In the genomic region with DNA sequence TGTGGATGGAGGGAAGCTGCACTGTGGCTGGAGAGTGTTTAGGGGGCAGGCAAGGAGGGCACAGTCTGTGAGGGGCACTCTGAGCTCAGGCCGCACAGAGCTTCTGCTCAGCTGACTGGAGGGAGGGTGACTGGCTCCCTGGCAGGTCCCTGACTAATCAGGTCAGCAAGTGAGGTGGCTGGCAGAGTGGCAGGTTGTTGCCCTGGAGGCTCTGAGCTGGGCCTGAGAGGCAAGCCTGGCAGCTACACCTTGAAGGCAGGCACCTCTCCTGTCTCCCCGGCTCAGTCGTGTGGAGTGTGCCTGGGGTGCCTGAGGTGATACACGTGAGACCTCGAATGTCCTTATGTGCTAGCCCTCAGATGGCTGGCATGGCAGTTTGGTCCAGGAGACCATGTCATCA, we compare ENCODE assay signal across 21 mouse cellular contexts. TPM values are rescaled to one million over a fixed set of nuclear protein-coding genes. Genes with fewer than 3 reads are reported as not detected.
DNase-seq lines count a peak whose midpoint lies in the region; ATAC-seq and TF ChIP-seq lines count a peak whose summit lies in the region.
"Had no signal": no experiment of that assay in that cellular context is flagged by ENCODE, and none has a peak within 500 bp of the region (broad histone marks: within the 10 kb centered on the region; RNA-seq: fewer than 3 reads in every experiment).

No protein-coding gene starts in this region.

- WGBS in heart, adult 2 months = 59% methylated on average over 5 of the region's 5 CpGs
- whole genome bisulfite sequencing in heart, postnatal 0 days = 82% methylated on average over 5 of the region's 5 CpGs

- H3K27me3 ChIP-seq in heart, adult 2 months (ENCODE audit: control insufficient read depth, insufficient read depth, low read length) = no peaks in the 10 kb centered on the region
- no peaks in the 10 kb centered on the region for H3K27me3 ChIP-seq in heart, postnatal 0 days (ENCODE audit: control insufficient read depth, insufficient read depth, low read length)
- H3K27me3 ChIP-seq: embryonic facial prominence, embryonic 15.5 days; lung, embryonic 15.5 days had no signal

- intact Hi-C loops in heart, postnatal 14 days (cut with DNase I) = no loop called here
- intact Hi-C loops in heart, adult 2 months (cut with DNase I) = loop anchor here (1.0 kb wide), 1 partner anchor 25 kb away; no protein-coding TSS in a partner anchor

- H3K9me3 ChIP-seq in heart, postnatal 0 days (replicated peaks; ENCODE audit: control insufficient read depth, low read length) = no peaks in the 10 kb centered on the region
- H3K9me3 ChIP-seq: embryonic facial prominence, embryonic 15.5 days; lung, embryonic 15.5 days had no signal

- H3K79me2 ChIP-seq in heart, adult 2 months (replicated peaks; ENCODE audit: control insufficient read depth, insufficient read depth, low read length) = no peaks in the 10 kb centered on the region

- H3K36me3 ChIP-seq in heart, adult 2 months (ENCODE audit: control insufficient read depth, insufficient read depth, low read length) = no peaks in the 10 kb centered on the region
- H3K36me3 ChIP-seq in heart, postnatal 0 days (replicated peaks; ENCODE audit: control insufficient read depth, insufficient read depth, low read length) = no peaks in the 10 kb centered on the region
- H3K36me3 ChIP-seq: embryonic facial prominence, embryonic 15.5 days; lung, embryonic 15.5 days had no signal

- TF ChIP-seq EP300 in heart, adult 2 months (IDR thresholded peaks at IDR 0.05; ENCODE audit: insufficient read depth, low read depth, low read length) = peak; percentile 76
- TF ChIP-seq EP300 in heart, postnatal 0 days (IDR thresholded peaks at IDR 0.05; ENCODE audit: low read depth) = no peak

- no peak overlapping the region for H3K4me2 ChIP-seq in heart, postnatal 0 days (ENCODE audit: low read depth, low read length)
- H3K4me2 ChIP-seq: embryonic facial prominence, embryonic 15.5 days; lung, embryonic 15.5 days had no signal

- peak overlapping the region; percentile 83 for H3K27ac ChIP-seq in heart, adult 2 months
- H3K27ac ChIP-seq in heart, postnatal 0 days (ENCODE audit: low read depth) = no peak overlapping the region
- H3K27ac ChIP-seq: embryonic facial prominence, embryonic 15.5 days; lung, embryonic 15.5 days had no signal

- TF ChIP-seq POLR2A in heart, adult 2 months (IDR thresholded peaks at IDR 0.05; ENCODE audit: insufficient read depth, low read depth, low read length) = no peak

- no peak for TF ChIP-seq CTCF in heart, adult 2 months (IDR thresholded peaks at IDR 0.05)
- TF ChIP-seq CTCF in heart, postnatal 0 days (IDR thresholded peaks at IDR 0.05; ENCODE audit: low read depth) = no peak

- peaks cover 10% of the 10 kb centered on the region; the same call in 1 of the 2 replicates for H3K4me1 ChIP-seq in heart, adult 2 months (ENCODE audit: control insufficient read depth, insufficient read depth, low read length)
- peaks cover 27% of the 10 kb centered on the region for H3K4me1 ChIP-seq in heart, postnatal 0 days (ENCODE audit: control insufficient read depth, insufficient read depth)
- H3K4me1 ChIP-seq: embryonic facial prominence, embryonic 15.5 days had no signal

- ATAC-seq in heart, postnatal 0 days (ENCODE audit: insufficient read depth, low read depth) = peak; percentile 15; the same call in 1 of the 2 replicates
- ATAC-seq: forebrain, embryonic 14.5 days; hindbrain, embryonic 16.5 days; midbrain, embryonic 16.5 days had no signal

- H3K4me3 ChIP-seq in heart, adult 2 months = no peak overlapping the region
- H3K4me3 ChIP-seq in heart, postnatal 0 days (ENCODE audit: low read depth, low read length) = no peak overlapping the region
- H3K4me3 ChIP-seq: embryonic facial prominence, embryonic 15.5 days; lung, embryonic 15.5 days had no signal

- DNase-seq in heart, adult 11 months = peak; percentile 98
- no peak for DNase-seq in heart, postnatal 14 days
- DNase-seq in brain, adult 2 months (ENCODE audit: low read depth, low spot score) = peak; percentile 21
- peak; percentile 51 to 70 for DNase-seq in heart, adult 2 months
- no peak for DNase-seq in heart, postnatal 0 days (ENCODE audit: low spot score)
- DNase-seq in left cerebral cortex, adult 18-20 months (ENCODE audit: low spot score in 2 of 2) = no peak
- DNase-seq in lung, postnatal 36 days = no peak
- no peak for DNase-seq in adipocyte (ENCODE audit: low spot score)
- DNase-seq: adrenal gland, adult 8-10 months; cerebellum, adult 8-10 months; kidney, adult 18-20 months; liver; right cerebral cortex, postnatal 25 days had no signal

- H3K9ac ChIP-seq in heart, adult 2 months (ENCODE audit: low read depth, low read length) = peak overlapping the region; percentile 37; the same call in 1 of the 2 replicates
- no peak overlapping the region for H3K9ac ChIP-seq in heart, postnatal 0 days (replicated peaks; ENCODE audit: low read depth, low read length)
- H3K9ac ChIP-seq: embryonic facial prominence, embryonic 15.5 days; lung, embryonic 15.5 days had no signal

RNA-seq across cellular contexts. Expression of gene Togaram2, which starts 23.3 kb away (rescaled TPM):
- total RNA-seq in heart, postnatal 14 days (2021) = 1 to 10 TPM; 2.0 to 2.3 TPM
- total RNA-seq in heart, adult 2 months (2021) = 1 to 10 TPM; 5.4 to 5.5 TPM
- 5.3 and 5.9 TPM in 2 replicates for polyA plus RNA-seq in heart, adult 2 months (2012; rRNA removed)
- 0.46 and 2.7 TPM in 2 replicates for total RNA-seq in heart, postnatal 0 days (2014; rRNA removed; ENCODE audit: low replicate concordance)
- 1.0 and 1.1 TPM in 2 replicates for polyA plus RNA-seq in heart, postnatal 0 days (2015; fragmentation: Nextera tagmentation; extraction: Ambion mirVana)
- total RNA-seq in left cerebral cortex, adult 18-20 months (2021) = 1 to 10 TPM; 2.7 to 3.2 TPM
- total RNA-seq: megakaryocyte progenitor cell, adult 5-6 weeks had no signal
- polyA plus RNA-seq: neural tube, embryonic 11.5 days had no signal

RNA-seq across cellular contexts. Expression of gene Pcare, which starts 56.3 kb away (rescaled TPM):
- total RNA-seq in heart, postnatal 14 days (2021) = under 1 TPM; 0.26 to 0.41 TPM
- total RNA-seq in heart, adult 2 months (2021) = under 1 TPM; 0.26 to 0.45 TPM
- 0.02 and 0.15 TPM in 2 replicates for polyA plus RNA-seq in heart, adult 2 months (2012; rRNA removed)
- total RNA-seq in heart, postnatal 0 days (2014; rRNA removed; ENCODE audit: low replicate concordance) = not detected in 2 replicates
- 0.03 TPM in 1 of 2 replicates, not detected in the other for polyA plus RNA-seq in heart, postnatal 0 days (2015; fragmentation: Nextera tagmentation; extraction: Ambion mirVana)
- total RNA-seq in left cerebral cortex, adult 18-20 months (2021) = under 1 TPM; 0.44 to 0.45 TPM
- total RNA-seq: adrenal gland, adult 8-10 months; gastrocnemius, postnatal 36 days; megakaryocyte progenitor cell, adult 5-6 weeks had no signal
- polyA plus RNA-seq: embryonic facial prominence, embryonic 15.5 days; forebrain, embryonic 14.5 days; lung, embryonic 15.5 days; midbrain, embryonic 16.5 days; neural tube, embryonic 11.5 days had no signal

Comparison
In these comparisons a context has a peak if more than half of its experiments do, and no peak if none do; other contexts are left out.
1. DNase-seq: peak in heart, adult 11 months (single experiment), brain, adult 2 months (single experiment) and heart, adult 2 months (2 of 2); none in heart, postnatal 14 days (0 of 2), heart, postnatal 0 days (single experiment), left cerebral cortex, adult 18-20 months (0 of 2), lung, postnatal 36 days (single experiment) and adipocyte (single experiment).